Mouse (Mus musculus) left cerebral cortex, adult 2 months (tissue): ENCODE measurements at regions not wholly inside any gene's neighbourhood (a gene's known extent, or its start where the extent isn't known, plus 50 kb on each side); places are given as distances from the start of the nearest gene placed in this dataset.

Experiments used
- DNase-seq, 2 experiments: peaks; one replicate each; pipeline ENCODE4 v3.0.0; 2021 to 2022; ENCODE audit warnings: low spot score in 2 of 2, mixed read lengths in 1 of 2; ENCODE audit errors: extremely low spot score in 1 of 2
- H3K27ac ChIP-seq: fragments of 200-600 bp; 2 replicates; pipeline ENCODE4 v1.8.1; 2022
- H3K4me3 ChIP-seq: fragments of 200-600 bp; 2 replicates; pipeline ENCODE4 v1.8.1; 2022
- CTCF ChIP-seq: fragments of 200-600 bp; IDR thresholded peaks from 2 replicates; pipeline ENCODE4 v1.8.1; 2022; ENCODE audit warnings: antibody characterized with exemption, mild to moderate bottlenecking, moderate library complexity
- intact Hi-C: fragments of 180-260 bp; cut with DNase I; formaldehyde crosslinking; loops from one replicate; pipeline ENCODE4 v1.15.1; 2025

GRCm38 (mm10) chr16:39158893-39159292 is 266.4 kb downstream of the Igsf11 start:
- intact Hi-C loops, result no loop called here
- Histone ChIP-seq H3K4me3 (no peak overlapping the region), H3K27ac (no peak overlapping the region)
- TF ChIP-seq CTCF, result no peak
- DNase-seq, result no peak

GRCm38 (mm10) chr16:39159725-39160124 is 267.3 kb downstream of the Igsf11 start:
- DNase-seq, result no peak
- no peak overlapping the region for H3K27ac ChIP-seq
- intact Hi-C loops, result no loop called here
- no peak overlapping the region for H3K4me3 ChIP-seq
- no peak for TF ChIP-seq CTCF

- TF ChIP-seq CTCF, result peak; percentile 48
- intact Hi-C loops, result no loop called here
- H3K4me3 ChIP-seq, result no peak overlapping the region
- no peak overlapping the region for H3K27ac ChIP-seq
- no peak for DNase-seq
Observed at GRCm38 (mm10) chr16:39162684-39163083, 270.2 kb downstream of the Igsf11 start.

- TF ChIP-seq CTCF, result no peak
- Histone ChIP-seq H3K4me3 (no peak overlapping the region), H3K27ac (no peak overlapping the region)
- no peak for DNase-seq
- intact Hi-C loops, result loop anchor here (1.0 to 5.0 kb wide), 2 partner anchors 31 to 90 kb away; no protein-coding TSS in a partner anchor
Observed at GRCm38 (mm10) chr16:39191861-39192260, 299.4 kb downstream of the Igsf11 start.

GRCm38 (mm10) chr16:39195431-39195830 is 303.0 kb downstream of the Igsf11 start:
- Histone ChIP-seq H3K27ac (no peak overlapping the region), H3K4me3 (no peak overlapping the region)
- intact Hi-C loops, result no loop called here
- no peak; the same call in 1 of the 2 replicates for TF ChIP-seq CTCF
- DNase-seq, result no peak

- Histone ChIP-seq H3K27ac (no peak overlapping the region), H3K4me3 (no peak overlapping the region)
- no peak for TF ChIP-seq CTCF
- DNase-seq, result no peak
- intact Hi-C loops, result no loop called here
Observed at GRCm38 (mm10) chr16:39196896-39197295, 304.4 kb downstream of the Igsf11 start.

GRCm38 (mm10) chr16:39223551-39223950 is 331.1 kb downstream of the Igsf11 start:
- TF ChIP-seq CTCF, result no peak
- Histone ChIP-seq H3K27ac (no peak overlapping the region), H3K4me3 (no peak overlapping the region)
- DNase-seq, result no peak
- intact Hi-C loops, result loop anchor here (1.0 kb wide), 1 partner anchor 31 kb away; no protein-coding TSS in a partner anchor

- no peak overlapping the region for H3K27ac ChIP-seq
- no peak overlapping the region for H3K4me3 ChIP-seq
- intact Hi-C loops, result no loop called here
- no peak for TF ChIP-seq CTCF
- no peak for DNase-seq
Observed at GRCm38 (mm10) chr16:39229501-39229900, 337.0 kb downstream of the Igsf11 start.

- DNase-seq, result no peak
- intact Hi-C loops, result no loop called here
- Histone ChIP-seq H3K4me3 (no peak overlapping the region), H3K27ac (no peak overlapping the region)
- no peak for TF ChIP-seq CTCF
Observed at GRCm38 (mm10) chr16:39230439-39230838, 338.0 kb downstream of the Igsf11 start.

GRCm38 (mm10) chr16:39234290-39234689 is 341.8 kb downstream of the Igsf11 start:
- Histone ChIP-seq H3K4me3 (no peak overlapping the region), H3K27ac (no peak overlapping the region)
- intact Hi-C loops, result no loop called here
- no peak for DNase-seq
- TF ChIP-seq CTCF, result no peak

- intact Hi-C loops, result no loop called here
- no peak overlapping the region for H3K27ac ChIP-seq
- DNase-seq, result no peak
- peak; percentile 4 for TF ChIP-seq CTCF
- H3K4me3 ChIP-seq, result no peak overlapping the region
Observed at GRCm38 (mm10) chr16:39273490-39273889, 381.0 kb downstream of the Igsf11 start.

GRCm38 (mm10) chr16:39284484-39284883 is 392.0 kb downstream of the Igsf11 start:
- no peak overlapping the region for H3K27ac ChIP-seq
- TF ChIP-seq CTCF, result no peak
- DNase-seq, result no peak

GRCm38 (mm10) chr16:39285028-39285744 is 392.7 kb downstream of the Igsf11 start:
- DNase-seq, result no peak
- Histone ChIP-seq H3K4me3 (no peak overlapping the region), H3K27ac (no peak overlapping the region)
- TF ChIP-seq CTCF, result no peak
- intact Hi-C loops, result no loop called here

More at GRCm38 (mm10) chr16:39284484-39284883, 392.0 kb downstream of the Igsf11 start:
- H3K4me3 ChIP-seq, result no peak overlapping the region
- intact Hi-C loops, result loop anchor here (5.0 kb wide), 1 partner anchor 92 kb away; no protein-coding TSS in a partner anchor
